Mouse (Mus musculus): ENCODE measurements at regions not wholly inside any gene's neighbourhood (a gene's known extent, or its start where the extent isn't known, plus 50 kb on each side); places are given as distances from the start of the nearest gene placed in this dataset.

DNA sequence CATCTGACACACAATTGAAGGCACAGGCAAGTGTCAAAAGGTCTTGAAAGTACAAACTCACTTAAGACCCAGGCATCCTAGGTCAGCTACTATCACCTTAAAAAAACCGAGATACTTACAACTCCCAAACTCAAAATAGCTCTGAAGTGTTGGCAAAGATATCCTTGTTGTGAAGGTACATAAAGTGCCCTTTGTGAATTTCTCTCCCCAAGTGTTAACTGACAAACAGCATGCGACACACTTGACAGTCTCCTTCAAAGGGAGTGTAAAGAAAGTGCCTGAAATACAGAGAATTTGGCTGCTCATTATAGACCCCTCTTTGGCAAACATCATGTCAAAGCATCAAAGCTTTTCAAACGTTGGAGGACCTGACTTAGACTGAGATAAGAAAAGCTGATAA is 2634.2 kb downstream of the 9330182O14Rik start:
- no peak for DNase-seq

DNA sequence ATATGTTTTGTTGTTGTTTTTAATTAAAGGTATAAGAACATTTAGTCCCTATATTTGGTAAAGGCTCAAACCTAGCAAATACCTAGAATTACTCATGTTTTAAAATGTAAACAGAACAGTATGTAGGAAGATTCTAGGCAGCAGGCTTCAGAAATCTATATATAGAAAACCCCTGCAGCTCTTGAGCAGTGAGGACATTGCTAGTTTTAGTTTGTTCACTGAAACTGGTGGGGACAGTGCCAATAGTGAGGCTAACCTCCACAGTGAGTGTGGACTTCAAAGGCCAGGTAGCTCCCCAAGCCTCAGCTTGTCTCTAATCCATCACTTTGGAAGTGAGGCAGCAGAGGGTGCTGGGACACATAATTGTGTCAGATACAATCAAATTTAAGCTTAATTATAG is 2645.7 kb downstream of the 9330182O14Rik start:
- no peak for DNase-seq

DNA sequence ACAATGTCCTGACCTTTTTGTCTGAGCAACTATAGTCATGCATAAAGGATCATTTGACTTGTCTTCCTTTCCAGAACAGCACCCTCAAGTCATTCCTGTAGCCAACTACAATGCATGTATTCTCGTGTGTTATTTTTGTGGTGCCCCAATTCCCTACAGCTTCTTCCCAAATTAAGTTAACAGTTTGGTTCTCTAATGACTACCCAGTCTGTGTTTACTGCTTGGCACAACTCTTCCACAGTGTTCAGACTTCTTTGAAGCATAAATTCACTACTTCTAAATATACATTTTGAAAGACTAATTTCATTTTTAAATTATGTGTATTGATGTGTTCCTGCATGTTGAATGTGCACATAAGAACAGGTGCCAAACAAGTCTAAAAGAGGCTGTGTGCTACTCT is 2667.1 kb downstream of the 9330182O14Rik start:
- no peak for DNase-seq

DNA sequence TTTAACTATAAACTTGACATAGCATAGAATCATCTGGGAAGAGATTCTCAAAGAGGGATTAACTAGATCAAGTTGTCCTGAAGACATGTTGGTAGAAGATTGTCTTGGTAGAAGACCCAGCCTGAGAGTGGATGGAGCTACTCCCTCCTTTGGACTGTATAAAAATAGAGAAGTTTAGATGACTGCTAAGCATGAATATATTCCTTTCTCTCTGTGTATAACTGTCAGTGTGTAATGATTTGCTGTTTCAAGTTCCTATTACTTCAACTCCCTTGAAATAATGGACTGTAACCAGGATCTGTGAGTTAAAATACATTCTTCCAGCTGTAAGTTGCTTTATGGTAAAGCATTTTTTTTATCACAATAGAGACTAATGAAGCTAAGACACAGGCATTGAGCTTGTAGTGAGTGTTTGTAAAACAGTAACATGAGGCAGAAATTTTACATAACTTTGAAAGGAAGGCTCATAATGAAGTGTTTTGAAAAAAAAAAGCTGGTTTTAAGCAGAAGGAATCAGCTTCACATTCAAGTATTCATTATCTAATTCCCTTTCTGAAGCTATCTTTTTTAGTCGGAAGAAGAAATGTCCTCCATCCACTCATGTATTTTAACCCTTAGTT is 2676.8 kb downstream of the 9330182O14Rik start:
- no peak for DNase-seq

DNA sequence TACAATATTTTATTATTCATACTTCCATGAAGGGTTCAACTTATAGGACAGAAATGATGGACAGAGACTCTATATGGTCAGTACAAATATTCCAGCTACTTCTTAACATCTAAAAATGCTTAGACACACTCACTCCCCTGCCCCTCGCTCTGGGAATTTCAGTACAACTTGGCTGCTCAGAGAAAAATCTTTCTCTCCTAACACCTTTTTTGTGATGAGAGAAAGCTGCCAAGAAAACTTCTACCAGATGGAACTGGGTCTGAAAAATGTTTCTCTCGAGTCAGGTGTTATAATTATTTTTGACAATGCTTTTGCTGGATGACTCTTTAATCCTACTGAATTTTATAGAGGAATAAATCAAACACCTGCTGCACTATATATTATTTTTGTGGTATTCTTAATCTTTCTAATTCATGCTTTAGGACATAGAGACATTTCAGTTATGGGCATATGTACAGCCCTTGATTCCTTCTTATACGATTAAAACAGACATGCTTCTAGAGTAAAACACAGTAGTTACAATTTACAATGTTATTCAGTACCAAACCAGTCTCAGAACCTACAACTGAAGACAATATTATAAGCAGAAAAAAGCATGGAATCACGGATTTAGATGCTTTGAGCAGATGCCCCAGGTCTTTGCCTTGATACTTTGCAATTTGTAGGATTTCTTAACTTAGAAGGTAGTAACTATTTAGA is 2681.0 kb downstream of the 9330182O14Rik start:
- no peak for DNase-seq

DNA sequence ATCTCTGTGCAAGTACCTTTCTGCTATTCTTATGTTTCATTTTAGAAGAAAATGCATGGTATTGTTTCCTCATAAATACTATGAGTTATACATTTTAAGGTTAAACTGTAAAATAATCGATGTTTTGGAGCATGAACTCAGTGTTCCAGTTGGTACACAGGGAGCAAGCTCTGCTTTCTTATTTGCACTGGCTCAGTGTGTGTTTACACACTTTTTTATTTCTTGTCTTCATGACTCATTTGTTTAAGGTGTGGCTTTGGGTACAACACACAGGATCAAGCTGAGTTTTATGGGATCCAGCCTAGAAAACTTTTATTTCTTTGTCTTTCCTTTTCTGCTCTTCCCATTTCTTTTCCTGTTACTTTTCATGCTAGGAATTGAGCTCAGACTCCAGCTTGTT is 2704.7 kb downstream of the 9330182O14Rik start:
- no peak for DNase-seq

DNA sequence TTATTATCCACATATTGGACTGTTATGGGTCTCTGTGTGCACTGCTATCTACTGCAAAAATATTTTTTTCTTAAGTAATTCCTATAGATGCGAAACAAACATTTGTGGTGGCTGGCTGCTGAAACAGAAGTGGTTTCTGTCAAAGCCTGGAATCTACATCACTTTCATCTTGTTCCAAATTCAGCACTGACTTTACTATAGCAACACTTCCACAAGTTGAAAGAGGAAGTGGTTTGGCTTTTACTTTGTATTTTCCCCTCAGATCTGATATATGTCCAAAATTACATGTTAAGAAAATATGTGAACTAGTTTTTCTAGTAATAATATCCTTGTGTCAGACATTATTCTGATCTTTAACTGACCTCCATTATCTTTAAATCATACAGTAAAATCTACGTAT is 2715.8 kb downstream of the 9330182O14Rik start:
- DNase-seq, result no peak

DNA sequence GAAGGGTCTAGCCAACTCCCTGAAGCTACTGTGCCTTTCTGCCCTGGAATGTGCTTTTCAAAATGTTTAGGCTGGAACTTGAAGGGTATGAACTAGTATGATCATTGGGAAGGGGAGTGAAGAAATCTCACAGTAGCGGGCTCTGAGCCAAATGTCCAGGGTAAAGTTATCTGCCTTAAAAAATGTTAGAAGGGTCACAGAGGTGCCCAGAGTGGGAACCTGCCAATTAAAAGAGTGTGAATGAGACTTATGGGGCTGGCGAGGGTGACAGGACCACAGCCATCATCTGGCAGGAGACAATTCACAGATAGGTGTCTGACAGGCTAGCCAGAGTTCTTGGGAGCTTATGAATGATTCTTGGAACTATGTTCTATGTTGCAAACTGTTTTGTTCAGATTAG is 2738.3 kb downstream of the 9330182O14Rik start:
- DNase-seq, result no peak

DNA sequence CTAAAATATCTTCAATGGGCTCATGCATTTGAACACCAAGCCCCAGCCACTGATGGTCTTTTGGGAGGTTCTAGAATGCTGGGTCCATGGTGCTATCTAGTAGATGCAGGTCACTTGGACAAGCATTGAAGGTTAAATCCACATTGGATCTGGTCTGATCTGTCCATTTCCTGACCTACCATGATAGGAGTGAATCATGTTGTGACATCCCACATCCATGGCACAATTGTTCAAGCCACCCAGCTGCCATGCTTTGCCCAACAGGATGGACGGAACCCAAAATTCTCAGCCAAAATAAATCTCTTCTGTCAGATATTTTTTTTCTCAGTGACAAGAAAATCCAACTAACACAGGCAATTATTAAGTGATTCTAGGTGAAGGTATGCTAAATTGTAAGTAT is 2760.4 kb downstream of the 9330182O14Rik start:
- no peak for DNase-seq

DNA sequence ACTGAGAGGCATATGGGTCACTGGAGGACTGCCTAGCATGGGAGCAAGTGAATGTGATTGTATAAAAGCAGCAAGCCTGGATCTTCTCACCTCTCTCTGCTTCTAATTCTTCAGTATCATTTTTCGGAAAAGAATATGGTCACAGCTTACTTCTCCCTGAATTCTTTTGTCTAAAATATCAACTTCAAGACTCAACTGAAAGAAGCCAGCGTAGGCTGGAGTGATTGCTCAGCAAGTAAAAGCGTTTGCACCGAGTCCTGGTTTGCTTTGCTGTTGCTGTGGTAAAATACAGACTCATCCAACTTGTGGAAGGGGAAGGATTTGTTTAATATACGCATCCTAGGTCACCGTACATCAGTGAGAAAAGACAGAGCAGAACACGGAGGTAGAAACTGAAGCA is 2765.9 kb downstream of the 9330182O14Rik start:
- no peak for DNase-seq

DNA sequence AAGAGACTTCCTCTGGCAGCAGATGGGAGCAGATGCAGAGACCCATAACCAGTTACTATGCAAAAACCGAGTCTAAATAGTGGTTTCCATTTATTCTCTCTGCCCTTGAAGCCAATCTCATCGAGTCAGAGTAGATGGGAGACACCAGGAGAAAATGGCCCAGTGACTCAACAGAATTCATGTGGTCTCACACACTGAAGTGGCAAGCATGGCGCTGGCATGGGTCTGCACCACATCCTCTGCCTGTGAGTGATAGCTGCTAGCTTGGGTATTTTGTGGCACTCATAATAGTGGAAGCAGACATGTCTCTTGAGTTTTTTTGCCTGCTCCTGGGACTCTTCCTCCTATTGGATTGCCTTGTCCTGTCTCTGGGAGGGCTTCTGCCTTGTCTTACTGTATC is 2767.6 kb downstream of the 9330182O14Rik start:
- no peak for DNase-seq

DNA sequence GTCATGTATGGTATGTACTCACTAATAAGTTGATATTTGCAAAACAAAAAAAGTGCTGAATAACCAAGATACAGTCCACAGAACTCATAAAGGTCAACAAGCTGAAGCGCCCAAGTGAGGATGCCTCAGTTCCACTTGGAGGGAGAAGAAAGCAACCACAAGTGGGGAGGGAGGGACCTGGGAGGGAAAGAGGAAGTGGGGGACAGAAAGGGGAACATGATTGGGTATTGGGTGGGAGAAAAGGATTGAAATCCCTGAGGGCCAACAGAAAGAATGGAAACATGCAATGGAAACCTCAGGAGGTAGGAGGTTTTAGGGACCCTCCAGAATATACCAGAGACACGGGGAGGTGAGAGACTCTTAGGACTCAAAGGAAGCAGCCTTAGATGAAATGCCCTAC is 2777.2 kb downstream of the 9330182O14Rik start:
- no peak for DNase-seq

DNA sequence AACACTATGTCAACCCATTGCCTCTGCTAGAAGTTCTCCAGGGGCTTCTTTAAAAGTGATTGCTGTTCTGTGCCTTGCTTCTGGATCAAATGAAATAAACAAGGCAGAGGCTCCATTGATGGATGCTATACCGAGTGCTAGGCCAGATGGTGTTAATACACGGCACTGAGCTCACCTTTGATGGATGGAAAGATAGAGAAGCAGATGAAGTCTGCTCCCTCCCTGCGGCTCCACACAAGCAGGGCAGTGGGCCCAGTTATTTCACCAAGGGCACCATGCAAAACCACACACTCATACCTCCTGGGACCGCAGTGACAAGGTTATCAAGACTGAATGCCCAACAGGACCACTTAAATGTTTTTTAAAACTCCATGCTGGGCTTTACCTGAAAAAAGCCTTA is 2778.7 kb downstream of the 9330182O14Rik start:
- no peak for DNase-seq

DNA sequence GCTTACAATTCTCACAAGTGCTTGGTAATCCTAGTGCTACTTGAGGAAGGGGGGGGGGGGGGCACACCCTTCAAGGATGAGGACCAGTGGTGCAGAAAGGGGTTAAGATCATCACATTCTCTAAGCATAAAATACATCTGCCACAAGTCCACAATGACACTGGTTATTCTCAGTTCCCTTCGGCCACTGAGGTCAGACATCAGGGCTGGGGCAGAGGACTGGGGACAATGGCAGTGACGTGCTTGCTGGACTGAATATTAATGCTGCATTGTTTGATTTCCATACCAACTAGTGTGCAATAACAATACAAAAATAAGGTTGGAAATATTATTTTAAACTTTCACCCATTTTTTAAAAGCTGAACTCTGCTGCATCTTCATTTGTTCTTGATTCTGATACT is 2779.1 kb downstream of the 9330182O14Rik start:
- DNase-seq, result no peak

DNA sequence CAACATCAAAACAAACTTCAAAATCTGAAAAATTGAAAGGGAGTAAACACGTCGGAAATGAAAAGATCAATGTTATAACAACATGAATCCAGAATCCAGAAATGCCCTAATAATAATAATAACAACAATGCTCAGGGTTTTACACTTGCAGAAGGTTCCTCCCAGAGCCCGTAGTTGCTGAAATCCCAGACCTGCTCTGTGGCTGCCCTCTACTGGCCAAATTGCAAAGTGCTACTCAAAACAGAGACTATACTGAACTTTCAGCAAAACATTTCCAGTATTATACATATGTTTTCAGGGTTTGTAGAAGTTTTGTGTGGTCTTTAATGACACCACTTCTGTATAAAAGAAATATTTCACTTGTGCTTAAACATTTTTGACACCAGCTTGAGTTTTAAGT is 2779.9 kb downstream of the 9330182O14Rik start:
- peak; percentile 37 to 71 for DNase-seq

DNA sequence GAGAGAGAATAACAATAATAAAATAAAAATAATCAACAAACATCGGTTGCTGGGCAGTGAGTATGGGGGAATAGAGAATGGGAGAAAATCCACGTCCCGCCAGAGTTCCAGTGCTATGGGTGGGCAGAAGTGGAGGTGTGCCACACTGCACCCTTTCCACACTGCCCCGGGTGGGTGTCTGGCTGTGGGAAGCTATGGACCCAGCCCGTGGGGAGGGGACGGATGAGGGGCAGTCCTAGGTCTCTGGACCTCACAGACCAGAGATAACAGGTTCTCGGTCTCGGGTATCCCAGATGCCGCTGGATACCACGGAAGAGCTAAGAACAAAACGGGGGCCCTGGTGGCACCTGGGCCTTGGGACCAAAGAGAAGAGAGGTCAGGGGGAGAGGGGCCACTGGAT is 2781.0 kb downstream of the 9330182O14Rik start:
- peak in 1 of 2 experiments; percentile 33 for DNase-seq

DNA sequence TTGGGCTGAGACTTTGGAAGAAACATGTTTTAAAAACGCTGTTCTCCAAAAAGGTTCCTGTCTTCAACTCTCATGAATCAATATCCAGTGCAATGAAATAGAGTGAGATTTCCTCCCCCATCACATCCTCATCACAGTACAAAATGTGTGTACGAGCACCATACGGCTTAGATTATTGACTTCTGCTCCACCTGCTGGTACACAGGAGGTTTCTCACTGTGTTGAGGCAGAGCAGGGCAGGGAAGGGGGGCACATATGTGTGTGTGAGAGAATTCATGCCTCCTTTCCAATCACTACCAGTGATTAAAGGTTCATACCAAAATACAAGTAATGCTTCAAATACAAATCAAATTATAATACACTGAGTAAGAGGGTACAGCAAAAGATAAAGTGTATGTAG is 2787.5 kb downstream of the 9330182O14Rik start:
- no peak for DNase-seq

DNA sequence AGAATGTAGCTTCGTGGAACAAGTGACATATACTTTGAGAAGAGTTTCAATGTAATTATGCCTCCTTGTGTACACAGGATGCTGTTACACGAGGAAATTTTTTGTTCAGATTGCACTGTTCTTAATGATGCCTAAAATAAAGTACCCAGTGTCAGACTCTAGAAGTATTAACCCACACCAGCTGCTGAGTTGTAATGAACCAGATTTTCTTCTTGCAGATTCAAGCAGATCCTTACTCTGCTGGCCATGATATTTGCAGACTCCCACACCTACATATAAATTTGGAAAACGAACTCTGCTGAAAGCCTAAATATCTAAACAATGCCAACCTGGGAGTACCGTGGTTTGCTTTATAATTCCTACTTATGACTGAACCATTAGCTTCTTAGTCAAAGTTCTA is 2794.2 kb downstream of the 9330182O14Rik start:
- DNase-seq, result no peak

DNA sequence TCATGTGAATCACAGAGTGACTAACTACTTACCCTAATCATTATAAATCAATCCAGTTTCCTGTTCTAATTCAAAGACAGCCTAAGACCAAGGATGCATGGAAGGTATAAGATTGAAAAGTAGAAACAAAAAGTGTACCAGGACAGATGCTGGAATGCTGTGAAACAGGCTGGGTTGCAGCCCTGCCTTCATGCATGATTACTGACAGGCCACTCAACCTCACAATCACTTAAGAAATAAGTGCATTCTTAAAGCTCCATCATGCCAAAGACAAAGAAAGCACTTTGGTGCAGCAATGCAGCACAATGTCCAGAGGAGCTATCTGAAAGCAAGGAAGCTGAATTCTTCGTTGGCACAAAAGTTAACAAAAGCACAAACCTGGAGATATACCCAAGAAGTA is 2810.4 kb downstream of the 9330182O14Rik start:
- no peak for DNase-seq

DNA sequence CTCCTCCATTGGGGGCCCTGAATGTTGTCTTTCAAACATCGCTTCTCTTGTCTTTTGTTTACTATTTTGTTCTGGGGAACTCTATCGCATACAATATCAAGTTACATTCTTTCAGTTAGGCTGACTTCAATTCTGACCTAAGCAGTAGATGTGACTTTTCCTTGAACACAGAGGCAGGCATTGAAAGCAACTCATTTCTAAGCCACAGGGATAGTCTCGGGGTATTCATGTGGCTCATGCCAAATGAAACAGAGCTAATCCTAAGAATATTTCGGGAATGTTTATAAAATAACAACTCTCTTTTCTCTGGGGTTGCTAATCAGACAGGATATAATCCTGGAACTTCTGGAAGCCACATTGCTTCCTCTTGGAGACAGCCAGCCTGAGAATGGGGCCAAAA is 2821.0 kb downstream of the 9330182O14Rik start:
- no peak for DNase-seq

DNA sequence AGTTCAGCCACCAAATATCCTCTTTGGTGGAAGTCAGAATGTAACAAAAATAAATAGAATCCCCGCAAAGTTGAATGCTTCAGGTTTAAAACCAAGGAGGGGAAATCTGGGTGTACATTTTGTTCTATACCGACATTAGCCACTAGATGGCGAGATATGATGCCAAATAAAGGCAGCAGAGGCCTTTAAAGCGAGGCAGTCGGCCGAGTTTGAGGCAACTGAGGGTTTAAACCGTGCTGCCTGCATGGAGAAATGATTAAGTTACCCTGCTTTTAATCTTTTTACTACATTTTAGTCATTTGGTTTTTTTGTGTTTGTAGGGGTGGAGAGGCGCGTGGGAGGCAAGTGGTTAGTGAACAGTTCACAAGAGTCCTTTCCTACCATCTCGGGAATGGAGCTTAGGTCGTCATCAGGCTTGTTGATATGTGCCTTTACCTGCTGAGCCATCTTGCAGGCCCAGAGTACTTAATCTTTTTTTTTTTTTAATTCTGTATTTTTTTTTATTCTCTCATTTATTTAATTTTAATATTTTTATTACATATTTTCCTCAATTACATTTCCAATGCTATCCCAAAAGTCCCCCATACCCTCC is 2828.7 kb downstream of the 9330182O14Rik start:
- peak; percentile 39 to 61 for DNase-seq

DNA sequence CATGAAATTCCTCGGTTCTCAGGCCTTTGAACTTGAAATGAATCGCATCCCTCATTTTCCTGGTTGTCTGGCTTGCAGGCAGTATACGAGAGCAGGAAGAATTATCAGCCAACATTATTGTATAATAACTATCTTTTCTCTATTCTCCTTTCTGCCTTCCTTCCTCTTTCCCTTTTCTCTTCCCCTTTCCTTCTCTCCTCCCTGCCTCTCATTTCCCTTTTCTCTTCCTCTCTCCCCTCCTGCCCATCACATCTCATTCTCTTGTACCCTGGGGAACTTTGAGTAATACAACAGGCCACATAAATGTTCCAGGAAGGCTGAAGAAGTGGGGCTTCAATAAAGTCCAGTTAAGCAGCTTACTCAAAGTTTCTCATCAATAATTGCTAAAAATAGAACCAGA is 2831.1 kb downstream of the 9330182O14Rik start:
- no peak for DNase-seq
